Mouse (Mus musculus): ENCODE measurements around the gene Ezr.
A peak's percentile ranks its signal among the peaks of the same experiment; 100 is the strongest.

The Ezr gene

GRCm38 (mm10) chr17:6782611-6783005 lies at the start of gene Ezr:
Gene Ezr, minus strand, starts transcription at chr17:6782784.
- DNase-seq = peak; percentile 96

- no peak for DNase-seq
Measured at GRCm38 (mm10) chr17:6830004-6830592, 47.5 kb upstream of the Ezr start.

- DNase-seq = peak; percentile 66
Measured at GRCm38 (mm10) chr17:6828531-6829150, 46.1 kb upstream of the Ezr start.

DNA sequence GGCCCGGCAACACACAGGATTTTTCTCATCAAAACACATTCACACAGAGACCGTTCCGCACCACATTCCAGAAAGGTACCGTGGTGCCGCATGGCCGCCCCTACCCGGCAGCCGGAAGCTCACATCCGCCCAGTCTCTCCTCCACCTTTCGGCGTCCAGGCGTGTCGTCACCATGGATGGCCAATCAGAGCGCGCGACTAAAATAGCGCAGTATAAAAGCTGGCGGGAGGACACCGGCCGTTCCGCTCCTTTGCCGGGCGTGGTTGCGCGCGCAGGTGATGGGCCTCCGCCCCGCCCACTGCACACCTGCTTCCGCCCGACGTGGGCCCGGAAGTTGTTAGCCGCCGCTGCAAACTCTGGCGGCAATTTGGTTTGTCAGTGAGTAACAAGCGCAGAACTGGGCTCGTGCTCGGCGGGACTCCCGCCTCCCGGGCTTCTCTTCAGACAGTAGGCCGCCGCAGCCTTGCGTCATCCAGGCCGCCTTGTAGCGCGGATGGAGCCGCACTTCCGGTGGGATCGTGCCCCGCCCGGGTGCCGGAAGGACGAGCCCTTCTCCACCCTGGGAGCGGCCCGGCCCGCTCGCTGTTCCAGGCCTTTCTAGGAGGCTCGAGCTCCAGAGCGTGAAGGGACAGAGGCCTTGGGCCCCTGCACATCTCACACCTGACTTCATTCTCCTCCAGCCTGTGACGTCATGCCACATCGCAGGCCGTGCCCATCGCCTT lies 45.3 kb upstream of the Ezr start:
- peak; percentile 97 for DNase-seq

DNA sequence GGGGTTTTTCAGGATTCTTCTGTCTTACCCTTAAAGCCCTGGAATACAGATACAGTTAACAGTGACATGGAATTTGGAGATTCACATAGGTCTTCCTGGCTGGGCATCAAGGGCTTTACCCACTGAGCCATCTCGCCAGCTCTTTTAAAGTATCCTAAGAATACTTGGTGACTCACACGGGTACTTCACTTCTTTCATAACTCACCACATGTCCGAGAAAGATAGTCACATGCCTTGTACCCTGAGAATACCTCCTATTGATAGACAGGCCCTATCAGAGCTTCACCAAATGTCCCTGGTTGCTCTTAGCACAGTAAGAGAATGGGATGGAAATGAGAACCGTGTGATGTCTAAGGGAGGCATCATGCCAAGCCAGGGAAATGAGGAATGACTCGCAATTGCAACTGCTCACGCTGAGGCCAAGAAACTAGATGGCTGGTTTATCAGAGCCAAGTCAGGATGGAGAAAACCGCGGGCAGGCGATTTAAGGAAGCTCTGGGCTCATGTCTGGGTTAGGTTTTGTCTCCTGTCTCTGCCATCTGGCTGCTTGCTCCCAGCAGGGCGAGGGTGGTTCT lies 44.7 kb upstream of the Ezr start:
- peak; percentile 71 for DNase-seq

- no peak for DNase-seq
Measured at GRCm38 (mm10) chr17:6816796-6817195, 34.2 kb upstream of the Ezr start.

DNA sequence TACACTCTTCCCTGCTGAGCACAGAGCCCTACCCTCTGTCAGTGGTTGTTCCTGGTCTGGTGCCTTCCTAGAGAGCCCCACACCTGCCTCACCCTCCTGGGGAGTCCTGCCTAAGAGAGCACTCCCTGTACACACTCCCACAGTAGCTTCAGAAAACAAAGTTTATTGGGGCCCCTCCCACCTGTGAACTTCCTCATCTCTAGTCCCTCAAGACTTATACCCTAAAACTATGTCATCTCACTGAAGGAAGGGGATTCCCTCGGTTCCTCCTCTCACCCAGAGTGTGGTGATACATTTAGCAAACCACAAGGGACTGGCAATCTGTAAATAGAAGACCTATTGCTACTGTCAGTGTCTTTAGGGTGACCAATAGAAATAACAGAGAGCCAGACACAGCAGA lies 33.6 kb upstream of the Ezr start:
- peak; percentile 61 for DNase-seq

DNA sequence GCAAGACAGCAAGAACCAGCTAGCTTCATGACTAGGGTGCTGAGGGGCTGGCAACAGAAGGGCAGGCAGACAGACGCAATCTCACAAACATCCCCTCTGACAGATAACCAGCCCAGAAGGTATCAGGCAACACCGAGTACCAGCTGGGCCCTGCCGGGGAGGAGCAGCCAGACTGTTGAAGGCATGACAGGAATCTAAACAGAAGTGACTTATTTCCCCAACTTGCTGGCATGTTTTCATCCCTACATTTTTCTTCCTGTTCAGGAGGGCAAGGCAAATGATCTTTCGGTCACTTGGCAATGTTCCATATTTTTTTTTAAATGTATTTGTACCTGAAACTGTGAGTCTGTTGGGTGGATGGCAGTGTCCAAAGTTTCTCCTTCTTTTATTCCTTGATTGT lies 32.1 kb upstream of the Ezr start:
- DNase-seq = peak; percentile 58

DNA sequence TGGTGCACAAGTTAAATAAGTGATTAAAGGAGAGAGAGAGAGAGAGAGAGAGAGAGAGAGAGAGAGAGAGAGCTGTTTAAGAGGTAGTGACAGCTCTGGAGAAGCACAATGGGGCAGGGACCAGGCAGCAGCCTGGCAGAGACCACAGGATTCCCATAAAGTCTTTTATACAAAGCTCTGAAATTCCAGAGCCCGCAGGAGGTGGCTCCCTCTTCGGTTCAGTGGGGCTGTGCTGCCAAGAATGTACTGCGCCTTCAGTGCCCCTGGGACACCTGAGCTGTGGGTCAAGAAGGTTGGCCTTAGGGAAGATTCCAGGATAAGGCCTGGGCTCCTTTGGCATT lies 30.2 kb upstream of the Ezr start:
- DNase-seq = no peak

- no peak for DNase-seq
Measured at GRCm38 (mm10) chr17:6811931-6812850, 29.6 kb upstream of the Ezr start.

DNA sequence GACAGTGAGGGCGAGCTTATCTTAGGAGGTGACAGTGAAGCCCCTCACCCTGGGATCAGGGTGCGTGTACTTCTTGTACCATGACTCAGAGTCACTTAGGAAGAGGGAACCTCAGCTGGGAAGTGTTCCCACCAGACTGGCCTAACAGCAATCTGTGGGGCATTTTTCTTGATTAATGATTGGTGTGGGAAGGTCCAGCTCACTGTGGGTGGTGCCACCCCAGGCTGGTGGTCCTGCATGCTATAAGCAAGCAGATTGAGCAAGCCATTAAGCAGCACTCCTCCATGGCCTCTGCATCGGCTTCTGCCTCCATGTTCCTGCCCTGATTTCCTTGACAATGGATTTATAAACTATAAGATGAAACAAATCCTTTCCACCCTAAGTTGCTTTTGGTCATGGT lies 26.7 kb upstream of the Ezr start:
- DNase-seq = no peak

DNA sequence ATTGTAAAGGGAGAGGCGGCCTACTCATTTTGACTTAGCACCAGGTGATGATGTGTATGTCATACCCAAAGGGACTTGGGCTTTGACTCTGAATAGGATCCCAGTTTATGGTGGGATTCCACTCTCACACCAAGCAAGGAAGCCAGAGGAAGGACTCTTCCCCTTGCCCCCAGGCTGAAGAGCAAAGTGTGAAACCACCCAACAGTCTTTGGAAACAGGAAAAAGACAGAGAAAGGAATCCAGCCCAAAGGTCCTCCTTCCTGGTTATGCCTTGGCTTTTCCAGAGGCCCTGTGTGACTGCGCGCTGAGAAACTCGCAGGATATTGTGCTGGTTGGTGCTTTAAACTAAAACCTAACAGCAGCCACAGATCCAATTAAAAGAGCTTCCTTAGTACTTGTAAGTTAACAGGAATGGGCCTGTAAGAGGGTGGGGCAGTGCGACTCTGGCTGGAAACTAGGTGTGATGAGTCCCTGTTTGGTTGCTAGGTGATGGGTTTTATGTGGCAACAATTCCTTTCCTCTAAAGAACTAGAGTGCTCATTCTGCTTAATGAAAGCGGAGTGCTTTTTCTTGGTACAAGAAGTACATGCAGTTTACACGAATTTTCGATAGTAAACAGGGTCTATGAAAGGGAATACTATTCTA lies 26.1 kb upstream of the Ezr start:
- DNase-seq = peak; percentile 74

- no peak for DNase-seq
Measured at GRCm38 (mm10) chr17:6807827-6808520, 25.4 kb upstream of the Ezr start.

DNA sequence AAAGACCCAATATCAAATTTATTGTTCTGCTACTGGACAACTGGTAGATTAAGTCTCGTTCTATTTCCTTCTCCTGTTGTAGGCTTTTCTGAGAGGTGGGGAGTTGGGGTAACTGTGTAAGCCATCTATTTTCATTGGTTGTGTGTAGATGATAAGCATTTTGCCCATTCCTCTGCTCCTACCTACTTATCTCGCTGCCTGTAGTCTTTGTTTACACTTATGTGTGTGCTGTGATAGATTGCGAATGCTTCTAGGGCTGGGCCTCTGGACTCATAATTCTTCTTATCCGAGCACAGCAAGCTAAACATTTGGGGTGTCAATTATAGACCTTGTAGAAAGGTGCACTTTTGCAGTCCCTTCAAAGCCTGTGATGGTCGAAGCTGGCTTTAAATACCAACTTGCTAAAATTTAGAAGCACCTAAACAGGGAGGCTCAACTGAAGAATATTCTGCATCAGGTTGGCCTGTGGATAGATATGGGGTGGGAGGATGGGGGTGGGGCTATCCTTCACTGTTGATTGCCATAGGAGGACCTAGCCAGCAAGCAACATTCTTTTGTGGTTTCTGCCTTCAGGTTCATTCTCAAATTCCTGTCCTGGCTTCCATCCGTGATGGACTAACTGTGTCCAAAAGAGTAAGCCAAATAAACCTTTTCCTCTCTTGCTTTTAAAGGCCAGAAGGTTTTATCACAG lies 22.4 kb upstream of the Ezr start:
- no peak for DNase-seq

DNA sequence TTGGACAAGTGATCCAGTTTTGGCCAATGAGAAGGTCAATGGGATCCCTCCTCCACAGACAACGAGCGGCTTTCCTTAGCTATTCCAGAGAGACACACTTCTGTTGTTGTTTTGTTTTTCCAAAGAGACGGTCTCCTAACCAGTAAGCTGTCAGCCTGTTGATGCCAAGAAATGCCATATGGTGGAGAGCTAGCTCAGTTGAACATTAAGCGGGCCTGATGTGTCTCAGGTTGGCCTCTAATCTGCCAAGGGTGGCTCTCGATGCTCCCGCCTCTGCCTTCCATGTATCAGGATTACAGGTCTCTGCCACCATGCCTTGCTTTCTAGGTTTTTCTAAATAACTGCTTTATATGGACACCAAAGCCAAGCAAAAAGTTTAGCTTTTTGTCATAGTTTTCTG lies 21.5 kb upstream of the Ezr start:
- DNase-seq = no peak

DNA sequence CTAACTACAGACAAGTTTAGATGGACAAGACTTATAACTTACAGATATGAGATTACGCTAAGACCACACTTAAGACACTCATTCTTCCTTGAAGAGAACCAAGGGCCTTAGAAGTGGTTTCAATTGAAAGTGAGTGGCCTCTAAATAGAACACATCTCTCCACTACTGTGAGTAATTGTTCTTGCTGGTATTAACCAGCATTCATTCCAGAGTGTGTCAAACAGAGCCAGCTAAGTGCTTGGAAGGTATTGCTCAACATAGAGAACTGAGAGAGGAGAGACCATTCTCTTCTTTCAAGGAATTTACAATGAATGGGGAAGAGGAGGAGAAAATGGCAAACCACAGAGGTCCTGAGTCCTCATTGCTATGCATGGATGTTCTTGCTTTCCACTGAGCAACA lies 21.0 kb upstream of the Ezr start:
- DNase-seq = peak; percentile 80

DNA sequence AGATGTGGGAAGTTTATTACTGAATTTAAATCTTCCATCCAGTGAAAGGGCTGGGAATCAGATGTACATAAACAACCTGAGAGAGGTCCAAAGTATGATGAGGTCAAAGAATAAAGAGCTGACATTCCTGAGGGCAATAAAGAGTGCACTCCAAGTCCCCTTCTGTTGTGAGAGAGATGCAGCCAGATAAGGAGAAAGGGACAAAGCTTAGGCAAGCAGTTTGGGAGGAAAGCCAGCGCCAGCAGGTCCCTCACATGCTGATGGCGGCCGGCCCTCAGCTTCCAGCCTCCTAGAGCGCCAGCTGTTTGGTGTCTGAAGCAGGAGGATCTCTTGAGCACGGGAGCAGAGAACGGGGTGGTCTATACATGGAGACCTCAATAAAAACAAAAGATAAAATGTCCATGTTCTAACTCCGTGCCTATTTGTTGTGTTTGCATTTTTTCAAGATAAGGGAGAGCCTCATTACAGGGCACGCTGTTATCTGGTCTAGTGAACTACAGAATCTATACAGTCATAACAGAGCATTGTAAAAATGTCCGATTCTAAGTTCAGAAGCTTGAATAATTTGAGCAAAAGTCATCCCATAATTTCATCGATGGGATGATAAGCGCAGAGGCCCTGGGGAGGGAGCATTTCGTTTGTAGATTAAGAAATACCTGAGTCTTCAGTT lies 15.9 kb upstream of the Ezr start:
- DNase-seq = peak; percentile 67

DNA sequence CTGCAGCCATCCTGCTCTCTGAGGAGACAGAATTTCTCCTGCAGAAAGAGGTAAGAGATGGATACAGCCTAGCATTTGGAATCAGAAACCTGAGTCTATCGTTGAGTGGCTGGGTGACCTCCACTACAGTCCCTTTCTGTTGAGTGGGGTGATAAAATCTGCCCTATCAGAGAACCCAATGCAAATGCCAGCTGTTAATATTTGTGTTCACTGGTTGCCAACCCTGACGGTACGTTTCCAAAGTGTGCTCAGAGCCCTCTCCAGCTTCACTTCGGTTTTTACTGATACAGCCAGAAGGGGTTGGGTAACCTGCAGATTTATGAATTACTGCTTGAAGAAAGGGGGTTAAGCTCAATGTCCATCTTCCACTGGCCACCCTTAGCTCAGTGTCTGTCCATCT lies 14.9 kb upstream of the Ezr start:
- DNase-seq = peak; percentile 65

- DNase-seq = peak; percentile 27
Measured at GRCm38 (mm10) chr17:6794160-6794751, 11.7 kb upstream of the Ezr start.

DNA sequence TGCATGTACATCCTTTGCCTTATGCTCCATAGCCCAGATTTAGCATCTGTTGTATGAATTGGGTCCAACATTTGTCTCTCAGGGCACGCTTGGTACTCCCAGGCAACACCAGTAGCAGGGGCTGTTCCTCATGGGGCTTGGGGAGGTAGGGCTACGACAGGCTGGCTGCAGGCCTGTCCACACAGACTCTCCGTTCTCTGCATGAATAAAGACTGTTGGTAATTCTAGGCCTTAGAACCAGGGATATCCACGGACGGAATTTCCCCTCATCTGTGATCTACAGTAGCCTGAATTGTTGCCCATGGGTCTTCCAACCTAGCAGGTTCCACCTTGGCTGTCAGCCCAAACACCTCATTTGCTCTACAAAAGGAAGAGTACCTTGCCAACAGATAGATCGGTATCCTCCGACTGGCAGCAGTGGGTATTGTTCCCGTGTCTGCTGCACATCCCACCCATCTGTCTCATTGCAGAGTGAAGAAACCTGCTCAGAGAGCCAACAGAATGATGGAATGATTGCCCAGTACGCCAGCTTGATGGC lies 7.1 kb upstream of the Ezr start:
- no peak for DNase-seq

Measured in lung, postnatal 36 days (tissue).